ENCODE assay signal across 8 mouse cellular contexts in the genomic region with DNA sequence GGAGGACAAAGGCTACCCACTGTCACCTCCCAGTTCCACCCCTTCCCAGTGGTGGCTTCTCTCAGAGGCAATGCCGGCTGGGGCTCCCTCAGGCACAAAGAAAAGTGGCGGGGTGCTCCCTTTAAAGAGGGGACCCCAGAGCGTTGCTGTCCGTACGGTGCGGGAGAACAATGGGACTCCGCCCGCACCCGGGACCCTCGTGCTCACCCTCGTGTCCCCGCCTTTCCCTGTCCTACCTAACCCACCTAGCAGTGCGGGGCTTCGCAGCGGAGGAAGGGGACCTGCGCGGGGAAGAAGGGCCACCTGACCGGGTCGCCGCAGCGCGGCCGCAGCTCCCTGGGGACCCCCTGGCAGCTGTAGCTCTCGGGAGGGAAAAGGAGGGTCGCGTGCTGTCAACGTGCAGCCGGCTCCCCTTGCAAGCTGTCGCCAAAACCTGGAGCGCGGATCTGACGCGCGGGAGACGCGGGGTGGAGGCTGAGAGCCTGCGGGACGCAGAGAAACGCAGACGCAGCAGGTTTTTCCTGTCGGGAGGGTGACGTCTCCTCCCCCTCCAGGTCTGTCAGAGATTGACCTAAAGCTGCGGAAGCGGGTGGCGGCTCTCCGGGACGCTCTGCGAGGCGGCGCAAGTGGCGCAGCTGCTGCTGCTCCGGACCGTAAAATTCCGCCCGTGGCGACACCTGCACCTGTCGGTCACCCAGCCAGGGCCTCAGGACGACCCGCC. TPM values are rescaled to one million over a fixed set of nuclear protein-coding genes. Genes with fewer than 3 reads are reported as not detected.
DNase-seq lines count a peak whose midpoint lies in the region; TF ChIP-seq lines count a peak whose summit lies in the region.

No protein-coding gene starts in this region.

- H3K27ac ChIP-seq in MEL (ENCODE audit: control insufficient read depth, low read depth, low read length), result no peak overlapping the region
- peak overlapping the region; percentile 91 for H3K27ac ChIP-seq in hindbrain, embryonic 10.5 days

- H3K4me1 ChIP-seq in MEL (ENCODE audit: control insufficient read depth in 1 of 2, insufficient read depth in 2 of 2, low read length in 2 of 2), result 0 out of 4 replicates have a peak, but pooled peaks cover 0 to 6% of the 10 kb centered on the region in 2 experiments
- peaks cover 39% of the 10 kb centered on the region for H3K4me1 ChIP-seq in hindbrain, embryonic 10.5 days (replicated peaks)

- no peak for TF ChIP-seq CTCF in MEL (IDR thresholded peaks at IDR 0.05 in 2 of 3, conservative IDR thresholded peaks at IDR 0.05 in 1 of 3; ENCODE audit: control insufficient read depth in 1 of 3, insufficient read depth in 1 of 3, low read depth in 2 of 3, low read length in 3 of 3, poor library complexity in 1 of 3, severe bottlenecking in 1 of 3)

- no peaks in the 10 kb centered on the region for H3K27me3 ChIP-seq in MEL (ENCODE audit: control insufficient read depth in 1 of 2, insufficient read depth in 2 of 2, low read length in 2 of 2)
- H3K27me3 ChIP-seq in hindbrain, embryonic 10.5 days (ENCODE audit: insufficient read depth, poor library complexity, severe bottlenecking), result peaks cover 60% of the 10 kb centered on the region

- peak; percentile 62 for DNase-seq in MEL (ENCODE audit: low read depth, low spot score)
- peak; percentile 80 for DNase-seq in cerebellum, adult 8-10 months
- peak; percentile 76 for DNase-seq in forelimb bud, embryonic 11.5 days (ENCODE audit: low read depth, low spot score)
- DNase-seq in hindbrain, embryonic 10.5 days (ENCODE audit: low spot score), result peak; percentile 82
- DNase-seq in layer of hippocampus, postnatal 25 days (ENCODE audit: extremely low spot score in 1 of 2, low spot score in 1 of 2), result peak; percentile 44 to 49
- peak; percentile 73 for DNase-seq in lung, postnatal 10 days
- peak; percentile 30 for DNase-seq in ovary, postnatal 14 days (ENCODE audit: low spot score)
- DNase-seq in thymus, postnatal 0 days (ENCODE audit: low spot score), result peak; percentile 73

- peak overlapping the region; percentile 60 to 64 for H3K4me3 ChIP-seq in MEL (ENCODE audit: control insufficient read depth in 1 of 2, insufficient read depth in 1 of 2, low read depth in 2 of 2, low read length in 2 of 2)
- H3K4me3 ChIP-seq in hindbrain, embryonic 10.5 days, result peak overlapping the region; percentile 71

- TF ChIP-seq POLR2A in MEL (IDR thresholded peaks at IDR 0.05; ENCODE audit: control insufficient read depth in 1 of 2, insufficient read depth in 1 of 2, low read depth in 1 of 2, low read length in 2 of 2, poor library complexity in 1 of 2), result no peak

- H3K9me3 ChIP-seq in MEL (replicated peaks; ENCODE audit: insufficient read depth, low read length), result no peaks in the 10 kb centered on the region
- H3K9me3 ChIP-seq in hindbrain, embryonic 10.5 days, result no peaks in the 10 kb centered on the region

- H3K9ac ChIP-seq in MEL (ENCODE audit: control insufficient read depth, low read depth, low read length, poor library complexity, severe bottlenecking), result peak overlapping the region; percentile 63

- no peak for TF ChIP-seq RAD21 in MEL (IDR thresholded peaks at IDR 0.05; ENCODE audit: low read depth, low read length)

- no peaks in the 10 kb centered on the region; the same call in none of the 2 replicates for H3K79me2 ChIP-seq in MEL (ENCODE audit: control insufficient read depth, insufficient read depth, low read length, poor library complexity)

- H3K36me3 ChIP-seq in MEL (ENCODE audit: control insufficient read depth in 1 of 2, insufficient read depth in 2 of 2, low read length in 2 of 2), result peaks cover 0 to 3% of the 10 kb centered on the region in 2 experiments; a peak in 1 of 4 replicates
- no peaks in the 10 kb centered on the region for H3K36me3 ChIP-seq in hindbrain, embryonic 10.5 days

- TF ChIP-seq EP300 in MEL (IDR thresholded peaks at IDR 0.05; ENCODE audit: low read depth in 1 of 2, low read length in 2 of 2), result no peak

- WGBS in hindbrain, embryonic 10.5 days, result under 1% methylated on average over 59 of the region's 59 CpGs

TF ChIP-seq in MEL, 35 proteins besides CTCF, POLR2A, EP300 and RAD21:
- TF ChIP-seq BHLHE40 (IDR thresholded peaks at IDR 0.05; ENCODE audit: borderline replicate concordance, low read depth, low read length) (peak; percentile 24; the same call in 1 of the 2 replicates), ZC3H11A (IDR thresholded peaks at IDR 0.05; ENCODE audit: low read depth, low read length) (no peak), ELF1 (IDR thresholded peaks at IDR 0.05; ENCODE audit: low read depth, low read length) (no peak)

RNA-seq across cellular contexts. Expression of a gene that starts 0.5 kb away (rescaled TPM):
- 4.2 and 4.6 TPM in 2 replicates for total RNA-seq in MEL (2012; rRNA removed)
- 1 to 10 TPM in 1 of 2 experiments, not detected in 1; 8.4 TPM for polyA plus RNA-seq in MEL (2012; ENCODE audit: insufficient read depth in 1 of 2, insufficient read length in 2 of 2, low read depth in 1 of 2, low replicate concordance in 2 of 2, missing spikeins in 1 of 2)
- polyA plus RNA-seq in hindbrain, embryonic 10.5 days (2016; fragmentation: Nextera tagmentation; extraction: Ambion mirVana), result 13.9 and 21.9 TPM in 2 replicates
- total RNA-seq in layer of hippocampus, postnatal 25 days (2021), result 1 to 10 TPM; 5.5 to 6.8 TPM
- 33.4 and 41.0 TPM in 2 replicates for polyA plus RNA-seq in thymus, postnatal 0 days (2015; fragmentation: Nextera tagmentation; extraction: Ambion mirVana)

Comparison
In these comparisons a context has a peak if more than half of its experiments do, and no peak if none do; other contexts are left out.
1. DNase-seq: peak in every context shown above with its lines; median percentile 82 in hindbrain, embryonic 10.5 days; 80 in cerebellum, adult 8-10 months; 76 in forelimb bud, embryonic 11.5 days; 73 in lung, postnatal 10 days; 73 in thymus, postnatal 0 days; 62 in MEL; 46 in layer of hippocampus, postnatal 25 days; 30 in ovary, postnatal 14 days.